Mouse (Mus musculus) lung, adult 10 weeks (tissue): ENCODE results near the gene Stmn3. TPM values are rescaled to one million over a fixed set of nuclear protein-coding genes. Genes with fewer than 3 reads are reported as not detected.

Experiments used
- polyA plus RNA-seq: library from polyadenylated mRNA; stranded (reverse); fragments of 350-450 nt; fragmentation: Illumina TruSeq; extraction: RNeasy Lipid Tissue Mini Kit (QIAGEN cat#74804); gene quantifications from one replicate; pipeline ENCODE4 v1.2.3, GENCODE M21; 2014; ENCODE audit warnings: low read depth, low replicate concordance; ENCODE audit not compliant: insufficient read depth

Gene Stmn3
- polyA plus RNA-seq = 0.21 TPM

GRCm38 (mm10) chr2:181314080-181314810 lies at the start of gene Stmn3:
Gene Stmn3 (minus strand): TSS chr2:181314500.

DNA sequence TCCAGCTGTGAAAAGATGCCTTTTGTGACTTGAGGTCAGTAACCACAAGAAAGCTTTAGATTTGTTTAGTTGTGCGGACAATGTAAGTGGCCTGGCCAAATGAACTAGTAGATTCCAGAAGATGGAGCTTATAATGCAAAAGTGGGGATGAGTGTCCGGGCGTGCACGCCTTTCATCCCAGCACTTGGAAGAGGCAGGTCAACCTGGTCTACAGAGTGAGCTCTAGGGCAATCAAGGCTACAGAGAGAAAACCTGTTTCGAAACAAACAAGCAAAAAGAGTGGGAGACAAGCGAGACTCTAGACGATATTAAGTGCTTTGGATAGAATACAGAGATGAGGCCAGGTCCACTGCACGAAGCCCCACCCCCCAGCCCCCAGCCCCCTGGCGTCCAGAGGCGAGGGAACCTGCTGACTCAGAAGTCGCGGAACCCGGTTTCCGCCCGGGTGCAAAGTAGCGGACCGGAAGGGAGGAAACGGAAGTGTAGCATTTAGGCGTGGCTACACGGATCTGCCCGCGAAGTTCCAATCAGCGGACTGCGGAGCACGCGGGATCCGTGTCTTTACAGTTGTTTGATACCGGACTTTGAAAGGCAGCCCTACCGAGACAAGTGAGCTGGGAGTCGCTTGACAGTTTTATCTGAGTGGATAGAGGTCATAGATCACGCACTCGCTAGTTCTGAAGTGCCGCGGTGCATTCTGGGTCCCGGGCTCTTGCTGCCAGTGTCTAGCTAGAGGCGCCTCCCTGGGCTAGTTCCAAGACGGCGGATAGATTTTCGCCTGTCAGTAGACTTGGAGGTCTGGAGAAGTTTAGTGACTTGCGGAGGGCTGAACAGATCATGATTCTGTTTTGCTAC lies 5.2 kb upstream of the Stmn3 start, which contains the start of gene Rtel1:
TSS of gene Rtel1 (plus strand) at position 492 of the 855 bp plus-strand sequence.

GRCm38 (mm10) chr2:181287958-181288350 lies 26.3 kb downstream of the Stmn3 start, which contains the start of gene Gmeb2:
Gene Gmeb2 (minus strand): TSS chr2:181288035.

Other genes starting within 250 kb of the Stmn3 start
- not detected for gene Kcnq2, start 179.2 kb downstream of the Stmn3 start, polyA plus RNA-seq
- gene Eef1a2, start 157.5 kb downstream of the Stmn3 start, polyA plus RNA-seq = 7.4 TPM
- 150 TPM for gene Ppdpf, start 127.3 kb downstream of the Stmn3 start, polyA plus RNA-seq
- gene Ptk6, start 111.7 kb downstream of the Stmn3 start, polyA plus RNA-seq = 0.21 TPM
- 2.4 TPM for gene Srms, start 101.3 kb downstream of the Stmn3 start, polyA plus RNA-seq
- 0.86 TPM for gene Fndc11, start 94.5 kb downstream of the Stmn3 start, polyA plus RNA-seq
- 9.0 TPM for gene Helz2, start 72.5 kb downstream of the Stmn3 start, polyA plus RNA-seq
- 7.6 TPM for gene Gmeb2, start 26.5 kb downstream of the Stmn3 start, polyA plus RNA-seq
- gene Rtel1, start 5.2 kb upstream of the Stmn3 start, polyA plus RNA-seq = 9.1 TPM
- gene Zgpat, start 50.4 kb upstream of the Stmn3 start, polyA plus RNA-seq = 16.6 TPM
- 50.5 TPM for gene Arfrp1, start 50.9 kb upstream of the Stmn3 start, polyA plus RNA-seq
- gene Lime1, start 65.6 kb upstream of the Stmn3 start, polyA plus RNA-seq = 18.4 TPM
- 7.0 TPM for gene Zbtb46, start 144.9 kb upstream of the Stmn3 start, polyA plus RNA-seq
- not detected for gene Abhd16b, start 178.7 kb upstream of the Stmn3 start, polyA plus RNA-seq
- gene Tpd52l2, start 182.6 kb upstream of the Stmn3 start, polyA plus RNA-seq = 87.0 TPM
- gene Dnajc5, start 206.0 kb upstream of the Stmn3 start, polyA plus RNA-seq = 21.3 TPM